Comparison of ENCODE assay signal across 9 mouse cellular contexts in the genomic region with DNA sequence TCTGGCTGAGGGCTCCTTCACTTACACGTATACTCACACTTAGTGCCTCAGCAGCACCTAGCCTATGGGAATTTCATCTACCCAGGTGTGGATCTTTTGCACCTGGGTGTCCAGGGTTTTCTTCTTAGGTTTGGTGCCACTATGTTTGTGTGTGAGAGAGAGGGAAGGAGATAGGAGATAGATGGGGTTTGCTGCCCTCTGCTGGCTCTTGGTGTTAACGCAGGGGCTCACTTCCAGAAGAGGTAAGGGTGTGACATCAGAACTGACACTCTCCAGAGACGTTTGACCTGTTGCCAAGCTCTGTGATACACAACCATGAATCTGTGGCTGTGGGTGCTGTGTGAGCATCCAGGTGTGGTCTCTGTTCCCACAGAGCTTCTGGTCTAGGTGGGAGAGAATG.
DNase-seq lines count a peak whose midpoint lies in the region; ATAC-seq and TF ChIP-seq lines count a peak whose summit lies in the region.
"Had no signal": no experiment of that assay in that cellular context is flagged by ENCODE, and none has a peak within 500 bp of the region (broad histone marks: within the 10 kb centered on the region; RNA-seq: fewer than 3 reads in every experiment).

No protein-coding gene starts in this region.

- in situ Hi-C loops in ES-E14 (cut with MboI; ENCODE audit: low sequenced_read_pairs in 2 of 2, unreplicated experiment in 2 of 2): loop anchor here in 1 of 2 experiments (10.0 kb wide), 1 partner anchor 207 kb away; no protein-coding TSS in a partner anchor

- no peak overlapping the region for H3K9ac ChIP-seq in ES-E14 (ENCODE audit: insufficient read depth, low read depth, low read length, poor library complexity, severe bottlenecking)
- H3K9ac ChIP-seq in heart, postnatal 0 days (replicated peaks; ENCODE audit: low read depth, low read length): no peak overlapping the region
- H3K9ac ChIP-seq in lung, embryonic 14.5 days: no peak overlapping the region
- H3K9ac ChIP-seq: heart, embryonic 13.5 days had no signal

- peak; percentile 70 for DNase-seq in ES-E14 (ENCODE audit: low read depth, low spot score)
- peak; percentile 48 for DNase-seq in adrenal gland, adult 8-10 months
- DNase-seq in embryo, embryonic 10.5 days (ENCODE audit: low spot score): peak; percentile 82
- peak; percentile 43 for DNase-seq in heart, postnatal 0 days (ENCODE audit: low spot score)
- peak; percentile 79 for DNase-seq in kidney, postnatal 10 days
- DNase-seq in lung, embryonic 14.5 days: peak; percentile 80
- DNase-seq in ovary, postnatal 14 days (ENCODE audit: low spot score): peak; percentile 37
- peak; percentile 55 for DNase-seq in yolk sac, embryonic 10.5 days (ENCODE audit: low spot score)

- no peak overlapping the region for H3K27ac ChIP-seq in ES-E14 (ENCODE audit: insufficient read depth, low read depth, low read length, poor library complexity, severe bottlenecking)
- no peak overlapping the region for H3K27ac ChIP-seq in heart, postnatal 0 days (ENCODE audit: low read depth)
- no peak overlapping the region for H3K27ac ChIP-seq in lung, embryonic 14.5 days (ENCODE audit: low read depth)
- H3K27ac ChIP-seq: heart, embryonic 13.5 days had no signal

- H3K27me3 ChIP-seq in heart, postnatal 0 days (ENCODE audit: control insufficient read depth, insufficient read depth, low read length): 0 out of 2 replicates have a peak, but pooled peaks cover 5% of the 10 kb centered on the region
- no peaks in the 10 kb centered on the region for H3K27me3 ChIP-seq in lung, embryonic 14.5 days (ENCODE audit: insufficient read depth, low read length)
- H3K27me3 ChIP-seq: heart, embryonic 13.5 days had no signal

- TF ChIP-seq EP300 in heart, postnatal 0 days (IDR thresholded peaks at IDR 0.05; ENCODE audit: low read depth): no peak

- H3K4me1 ChIP-seq in ES-E14 (ENCODE audit: control insufficient read depth in 2 of 2, insufficient read depth in 2 of 2, low read length in 2 of 2, poor library complexity in 1 of 2): no peaks in the 10 kb centered on the region
- H3K4me1 ChIP-seq in heart, postnatal 0 days (ENCODE audit: control insufficient read depth, insufficient read depth): no peaks in the 10 kb centered on the region
- H3K4me1 ChIP-seq in lung, embryonic 14.5 days (ENCODE audit: insufficient read depth): no peaks in the 10 kb centered on the region
- H3K4me1 ChIP-seq: heart, embryonic 13.5 days had no signal

- 11% methylated on average over 3 of the region's 3 CpGs for whole genome bisulfite sequencing in heart, postnatal 0 days
- 13% methylated on average over 3 of the region's 3 CpGs for WGBS in lung, embryonic 14.5 days

- no peaks in the 10 kb centered on the region for H3K9me3 ChIP-seq in ES-E14 (ENCODE audit: control insufficient read depth, insufficient read depth, low read depth, low read length)
- no peaks in the 10 kb centered on the region for H3K9me3 ChIP-seq in heart, postnatal 0 days (replicated peaks; ENCODE audit: control insufficient read depth, low read length)
- no peaks in the 10 kb centered on the region for H3K9me3 ChIP-seq in lung, embryonic 14.5 days (ENCODE audit: low read depth, low read length)
- H3K9me3 ChIP-seq: heart, embryonic 13.5 days had no signal

- peaks cover 7% of the 10 kb centered on the region; the same call in 1 of the 2 replicates for H3K36me3 ChIP-seq in ES-E14 (ENCODE audit: control insufficient read depth, insufficient read depth, low read length, poor library complexity, severe bottlenecking)
- H3K36me3 ChIP-seq in heart, postnatal 0 days (replicated peaks; ENCODE audit: control insufficient read depth, insufficient read depth, low read length): no peaks in the 10 kb centered on the region
- no peaks in the 10 kb centered on the region for H3K36me3 ChIP-seq in lung, embryonic 14.5 days (ENCODE audit: insufficient read depth)
- H3K36me3 ChIP-seq: heart, embryonic 13.5 days had no signal

- no peak overlapping the region for H3K4me2 ChIP-seq in heart, postnatal 0 days (ENCODE audit: low read depth, low read length)
- no peak overlapping the region for H3K4me2 ChIP-seq in lung, embryonic 14.5 days
- H3K4me2 ChIP-seq: heart, embryonic 13.5 days had no signal

- H3K4me3 ChIP-seq in ES-E14 (ENCODE audit: insufficient read depth in 1 of 2, low read depth in 1 of 2, low read length in 2 of 2, poor library complexity in 1 of 2, severe bottlenecking in 1 of 2): no peak overlapping the region
- no peak overlapping the region for H3K4me3 ChIP-seq in heart, postnatal 0 days (ENCODE audit: low read depth, low read length)
- H3K4me3 ChIP-seq in lung, embryonic 14.5 days (ENCODE audit: low read depth, low read length): no peak overlapping the region
- H3K4me3 ChIP-seq: heart, embryonic 13.5 days had no signal

- ATAC-seq in heart, postnatal 0 days (ENCODE audit: insufficient read depth, low read depth): no peak; the same call in 1 of the 2 replicates
- ATAC-seq in lung, embryonic 14.5 days (ENCODE audit: insufficient read depth): 0 out of 2 replicates have a peak, but pooled peaks have one; percentile 22

- peak; percentile 69 for TF ChIP-seq CTCF in heart, postnatal 0 days (IDR thresholded peaks at IDR 0.05; ENCODE audit: low read depth)
- TF ChIP-seq CTCF in lung, embryonic 14.5 days (IDR thresholded peaks at IDR 0.05; ENCODE audit: low read depth): peak; percentile 83

TF ChIP-seq in ES-E14, 5 proteins besides CTCF, POLR2A, EP300 and RAD21:
- TF ChIP-seq ZC3H11A (IDR thresholded peaks at IDR 0.05; ENCODE audit: borderline replicate concordance, low read depth, low read length) (no peak; the same call in 1 of the 2 replicates), ZNF384 (IDR thresholded peaks at IDR 0.05; ENCODE audit: low read depth, low read length) (no peak), MAFK (IDR thresholded peaks at IDR 0.05; ENCODE audit: insufficient read depth, low read depth, low read length) (no peak), HCFC1 (IDR thresholded peaks at IDR 0.05; ENCODE audit: borderline replicate concordance, insufficient read depth, low read length) (no peak), CHD2 (IDR thresholded peaks at IDR 0.05; ENCODE audit: low read depth, low read length) (no peak)
